Mouse (Mus musculus) heart, embryonic 14.5 days (tissue): ENCODE measurements around the gene Bid. TPM values are rescaled to one million over a fixed set of nuclear protein-coding genes. Genes with fewer than 3 reads are reported as not detected.

ENCODE experiments used
- ATAC-seq: fragments of 200-750 bp; cut with Nextera tagmentation; 2 replicates; pipeline ENCODE4 v1.8.0; 2017; ENCODE audit warnings: low read depth, moderate TSS enrichment; ENCODE audit not compliant: insufficient number of reproducible peaks, insufficient read depth, low FRiP score
- H3K27ac ChIP-seq, 2 experiments: fragments of 200-500 bp in 1 of 2; fragments of 300-500 bp in 1 of 2; sonication (generic) in 1 of 2; replicated peaks in 1 of 2; 2 replicates each; pipeline ENCODE4 v1.5.1; 2012 to 2014; ENCODE audit warnings: low read depth in 2 of 2, low read length in 2 of 2, control low read depth in 1 of 2, mild to moderate bottlenecking in 1 of 2, mixed read lengths in 1 of 2; ENCODE audit not compliant: control insufficient read depth in 1 of 2, insufficient read depth in 1 of 2
- H3K27me3 ChIP-seq: fragments of 300-500 bp; sonication (generic); 2 replicates; pipeline ENCODE4 v1.6.1; 2014; ENCODE audit warnings: mild to moderate bottlenecking, low read length, control low read depth; ENCODE audit not compliant: control insufficient read depth, insufficient read depth
- H3K36me3 ChIP-seq: fragments of 300-500 bp; sonication (generic); 2 replicates; pipeline ENCODE4 v1.6.1; 2014; ENCODE audit warnings: mild to moderate bottlenecking, control low read depth, low read length, mixed read lengths; ENCODE audit not compliant: control insufficient read depth, insufficient read depth
- H3K4me1 ChIP-seq, 2 experiments: fragments of 200-500 bp in 1 of 2; fragments of 300-500 bp in 1 of 2; sonication (generic) in 1 of 2; 2 replicates each; pipeline ENCODE4 v1.6.1; 2012 to 2014; ENCODE audit warnings: low read length in 2 of 2, control low read depth in 1 of 2, mixed read lengths in 1 of 2; ENCODE audit not compliant: control insufficient read depth in 2 of 2, insufficient read depth in 2 of 2
- H3K4me2 ChIP-seq: fragments of 300-500 bp; sonication (generic); 2 replicates; pipeline ENCODE4 v1.6.1; 2014; ENCODE audit warnings: mild to moderate bottlenecking, low read length
- H3K4me3 ChIP-seq, 2 experiments: fragments of 200-500 bp in 1 of 2; fragments of 300-500 bp in 1 of 2; sonication (generic) in 1 of 2; 2 replicates each; pipeline ENCODE4 v1.5.1; 2012 to 2014; ENCODE audit warnings: low read length in 2 of 2, mild to moderate bottlenecking in 2 of 2, control low read depth in 1 of 2, low read depth in 1 of 2, moderate library complexity in 1 of 2; ENCODE audit not compliant: control insufficient read depth in 1 of 2, insufficient read depth in 1 of 2
- H3K9ac ChIP-seq: fragments of 300-500 bp; sonication (generic); 2 replicates; pipeline ENCODE4 v1.6.1; 2014; ENCODE audit warnings: mild to moderate bottlenecking, low read length
- H3K9me3 ChIP-seq: fragments of 300-500 bp; sonication (generic); 2 replicates; pipeline ENCODE4 v1.6.1; 2016; ENCODE audit warnings: low read length, control low read depth; ENCODE audit not compliant: control insufficient read depth
- WGBS: fragments of 180-500 bp; shearing (Covaris S2); extraction: QIAGEN DNeasy Blood & Tissue Kit; methylation state at CpG from one replicate; pipeline ENCODE4 v1.1.7; 2014; 5-methylcytosine and 5-hydroxymethylcytosine counted together
- polyA plus RNA-seq: library from polyadenylated mRNA; unstranded; fragments of >200 nt; fragmentation: Nextera tagmentation; extraction: Ambion mirVana; gene quantifications from 2 replicates; pipeline ENCODE4 v1.2.1, GENCODE M21; 2014

Bid gene
- polyA plus RNA-seq, 1 experiment from 2014 or later, result 8.0 TPM

DNA sequence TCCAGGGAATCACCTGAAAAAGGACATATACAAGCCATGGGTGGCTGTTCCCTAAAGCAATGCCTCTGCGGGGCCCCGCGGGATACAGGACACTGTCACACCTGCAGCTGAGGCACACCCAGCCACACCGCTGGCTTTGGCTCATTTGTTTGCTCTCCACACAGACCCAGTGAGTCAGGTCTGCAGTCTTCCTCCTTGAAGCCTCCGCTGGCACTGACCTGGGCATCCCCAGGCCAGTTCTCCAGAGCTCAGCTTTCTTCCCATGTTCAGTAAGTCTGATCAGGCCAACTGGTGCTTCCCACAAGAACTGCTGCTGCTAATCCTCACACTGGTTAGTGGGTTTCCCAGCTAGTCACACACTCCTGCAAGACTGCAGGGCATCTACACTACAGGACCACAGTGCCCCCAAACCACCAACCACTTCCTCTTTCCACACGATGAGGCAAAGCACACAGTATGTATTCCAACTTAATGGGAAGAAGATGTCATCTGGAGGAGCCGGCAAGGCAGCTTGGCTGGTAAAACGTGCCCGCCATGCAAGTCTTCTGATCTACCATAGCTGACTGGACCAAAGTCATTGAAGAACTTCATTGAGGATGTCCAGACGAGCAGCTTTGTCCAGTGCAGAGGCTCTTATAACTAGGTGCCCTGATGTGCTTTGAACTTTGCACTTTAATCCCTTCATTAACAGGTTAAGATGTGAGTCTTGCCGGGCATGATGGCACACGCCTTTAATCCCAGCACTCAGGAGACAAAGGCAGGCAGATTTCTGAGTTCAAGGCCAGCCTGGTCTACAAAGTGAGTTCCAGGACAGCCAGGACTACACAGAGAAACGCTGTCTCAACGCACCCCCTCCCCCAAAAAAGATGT is 14.6 kb downstream of the Bid start:
- Histone ChIP-seq H3K27me3 (no peaks in the 10 kb centered on the region), H3K27ac (no peak overlapping the region), H3K9me3 (no peaks in the 10 kb centered on the region), H3K4me2 (no peak overlapping the region), H3K36me3 (no peaks in the 10 kb centered on the region), H3K4me1 (no peaks in the 10 kb centered on the region; a peak in 1 of 4 replicates), H3K4me3 (no peak overlapping the region), H3K9ac (no peak overlapping the region)
- 92% methylated on average over 14 of the region's 14 CpGs for WGBS
- no peak for ATAC-seq

DNA sequence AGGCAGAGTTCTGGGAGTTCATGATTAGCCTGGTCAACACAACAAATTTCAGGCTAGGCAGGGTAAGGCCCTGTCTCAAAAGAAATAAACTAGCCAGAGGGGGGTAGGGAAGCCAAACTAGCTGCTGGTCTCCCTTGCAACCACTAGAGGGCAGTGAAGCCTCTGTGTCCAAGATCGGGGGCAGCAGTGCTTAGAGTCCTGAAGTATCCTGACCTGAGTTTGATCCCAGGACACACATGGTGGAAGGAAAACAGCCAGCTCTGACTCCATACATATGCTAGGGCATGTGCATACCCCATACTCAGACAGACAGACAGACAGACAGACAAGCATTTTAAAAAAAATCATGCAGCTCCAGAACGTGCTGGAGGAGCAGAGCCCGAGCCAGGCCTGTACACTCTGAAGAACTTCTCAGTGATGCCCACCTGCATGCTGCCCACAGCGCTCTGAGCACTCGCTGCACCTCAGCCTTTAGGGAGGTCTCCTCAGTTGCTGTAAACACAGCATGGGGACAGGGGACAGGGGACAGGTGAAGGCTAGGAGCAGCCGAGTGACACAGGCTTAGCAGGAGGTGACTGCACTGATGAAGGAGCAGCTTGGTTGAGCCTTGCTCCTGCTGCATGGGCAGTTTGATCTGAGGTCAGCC is 18.3 kb downstream of the Bid start:
- peaks cover 16% of the 10 kb centered on the region for H3K36me3 ChIP-seq
- H3K4me3 ChIP-seq, result no peak overlapping the region
- no peak overlapping the region for H3K9ac ChIP-seq
- no peaks in the 10 kb centered on the region for H3K9me3 ChIP-seq
- peaks cover 1 to 6% of the 10 kb centered on the region in 2 experiments; a peak in 3 of 4 replicates for H3K4me1 ChIP-seq
- no peak overlapping the region for H3K4me2 ChIP-seq
- H3K27me3 ChIP-seq, result no peaks in the 10 kb centered on the region
- ATAC-seq, result peak; percentile 59; the same call in 1 of the 2 replicates
- no peak overlapping the region for H3K27ac ChIP-seq
- WGBS, result 74% methylated on average over 6 of the region's 6 CpGs

DNA sequence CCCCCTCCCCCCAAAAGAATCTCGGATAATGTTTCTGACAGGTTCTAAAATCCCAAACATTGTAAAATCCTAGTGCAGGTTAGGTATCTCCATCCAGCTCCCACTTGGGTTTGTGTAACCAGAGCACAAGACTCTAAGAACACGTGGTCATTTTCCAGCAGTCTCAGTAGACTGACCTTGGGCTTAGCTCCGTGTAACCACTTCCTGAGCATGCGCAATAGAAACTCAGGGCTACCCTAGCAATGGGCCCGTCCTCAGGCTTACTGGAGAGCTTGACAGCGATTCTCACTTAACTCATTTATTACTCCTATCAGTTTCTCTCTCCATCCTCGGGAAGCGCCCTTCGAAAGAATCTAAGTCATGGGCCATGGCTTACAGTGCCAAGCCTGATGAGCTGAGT is 22.1 kb downstream of the Bid start:
- ATAC-seq, result no peak
- Histone ChIP-seq H3K4me2 (no peak overlapping the region), H3K4me3 (no peak overlapping the region), H3K27ac (no peak overlapping the region), H3K27me3 (no peaks in the 10 kb centered on the region), H3K9me3 (no peaks in the 10 kb centered on the region), H3K9ac (no peak overlapping the region), H3K36me3 (peaks cover 43% of the 10 kb centered on the region), H3K4me1 (peaks cover 12 to 17% of the 10 kb centered on the region in 2 experiments)
- WGBS, result 89% methylated on average over 9 of the region's 9 CpGs

DNA sequence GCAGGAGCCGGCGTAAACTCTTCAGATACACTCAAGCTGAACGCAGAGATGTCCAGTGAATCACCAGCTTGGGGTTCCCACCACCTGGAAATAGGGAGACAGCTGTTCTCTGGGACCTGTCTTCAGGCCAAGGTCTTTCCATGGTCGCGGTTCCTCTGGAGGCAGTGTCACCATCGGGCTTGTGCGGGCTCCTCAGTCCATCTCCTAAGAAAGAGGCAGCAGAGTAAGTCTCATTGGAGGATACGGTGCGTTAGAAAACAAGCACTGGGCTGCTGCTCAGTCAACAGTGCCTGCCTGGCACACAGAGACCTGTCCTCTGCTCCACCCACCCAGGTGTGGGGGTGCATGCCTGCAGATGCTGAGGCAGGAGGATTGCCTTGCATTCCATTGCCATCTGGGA is 22.6 kb downstream of the Bid start:
- Histone ChIP-seq H3K27me3 (no peaks in the 10 kb centered on the region), H3K9me3 (no peaks in the 10 kb centered on the region), H3K9ac (no peak overlapping the region), H3K4me2 (no peak overlapping the region), H3K4me3 (no peak overlapping the region), H3K4me1 (peaks cover 12 to 17% of the 10 kb centered on the region in 2 experiments), H3K36me3 (peaks cover 48% of the 10 kb centered on the region), H3K27ac (no peak overlapping the region)
- no peak for ATAC-seq
- 90% methylated on average over 9 of the region's 9 CpGs for WGBS

DNA sequence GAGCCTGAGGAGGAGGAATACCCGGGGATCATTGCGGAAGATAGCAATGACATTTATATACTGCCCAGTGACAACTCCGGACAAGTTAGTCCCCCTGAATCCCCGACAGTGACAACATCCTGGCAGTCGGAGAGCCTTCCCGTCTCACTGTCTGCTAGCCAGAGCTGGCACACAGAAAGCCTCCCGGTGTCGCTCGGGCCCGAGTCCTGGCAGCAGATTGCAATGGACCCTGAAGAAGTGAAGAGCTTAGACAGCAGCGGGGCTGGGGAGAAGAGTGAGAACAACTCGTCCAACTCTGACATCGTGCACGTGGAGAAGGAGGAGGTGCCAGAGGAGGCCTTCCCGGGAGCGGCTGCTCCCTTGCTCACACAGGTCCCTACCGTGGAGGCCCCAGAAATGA is 30.0 kb downstream of the Bid start:
- Histone ChIP-seq H3K27me3 (no peaks in the 10 kb centered on the region), H3K4me1 (peaks cover 6 to 8% of the 10 kb centered on the region in 2 experiments; a peak in 3 of 4 replicates), H3K9ac (no peak overlapping the region), H3K4me3 (no peak overlapping the region), H3K4me2 (no peak overlapping the region), H3K9me3 (no peaks in the 10 kb centered on the region; the same call in 1 of the 2 replicates), H3K36me3 (peaks cover 84% of the 10 kb centered on the region), H3K27ac (no peak overlapping the region)
- 87% methylated on average over 17 of the region's 17 CpGs for WGBS
- ATAC-seq, result no peak

DNA sequence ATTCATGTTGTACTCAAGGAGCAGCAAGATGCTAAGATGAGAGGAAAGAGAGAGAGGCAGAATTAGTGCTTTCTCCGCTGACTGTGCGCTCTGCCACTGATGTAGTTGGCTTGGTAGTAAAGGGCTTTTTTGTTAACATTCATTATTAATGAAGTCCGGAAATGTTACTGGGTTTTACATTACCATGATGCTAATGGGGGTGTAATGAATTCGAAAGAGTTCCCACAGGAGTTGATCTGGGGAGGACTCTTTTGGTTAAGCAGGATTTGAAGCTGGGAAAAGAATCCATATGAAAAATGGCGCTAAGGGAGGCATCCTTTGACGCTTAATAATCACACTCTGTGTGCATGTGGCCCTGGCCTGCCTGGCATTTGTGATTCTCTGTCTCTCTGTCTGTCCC is 32.2 kb downstream of the Bid start:
- no peak overlapping the region for H3K9ac ChIP-seq
- no peak for ATAC-seq
- WGBS, result 98% methylated on average over 6 of the region's 6 CpGs
- H3K9me3 ChIP-seq, result no peaks in the 10 kb centered on the region; the same call in 1 of the 2 replicates
- H3K4me2 ChIP-seq, result no peak overlapping the region
- H3K4me1 ChIP-seq, result peaks cover 0 to 4% of the 10 kb centered on the region in 2 experiments; a peak in 2 of 4 replicates
- peaks cover 80% of the 10 kb centered on the region for H3K36me3 ChIP-seq
- H3K4me3 ChIP-seq, result no peak overlapping the region
- H3K27ac ChIP-seq, result no peak overlapping the region
- H3K27me3 ChIP-seq, result no peaks in the 10 kb centered on the region

DNA sequence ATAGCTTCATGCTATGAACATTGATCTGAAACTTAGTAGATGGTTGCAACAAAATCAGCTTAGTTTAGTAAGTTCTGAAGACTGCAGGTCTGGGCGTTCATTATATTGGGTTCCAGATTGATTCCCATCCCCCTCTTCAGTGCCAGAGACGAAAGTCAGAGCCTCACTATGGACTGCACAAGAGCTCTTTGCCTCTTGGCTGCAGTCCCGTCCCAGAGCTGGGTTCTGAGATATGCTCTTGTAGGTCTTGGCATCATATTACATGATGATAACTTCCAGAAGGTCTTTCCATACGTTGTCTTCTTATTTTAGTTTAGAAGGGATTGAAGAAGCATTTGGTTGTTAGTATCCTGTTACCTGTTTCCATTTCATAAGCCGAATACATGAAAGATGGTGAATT is 37.6 kb downstream of the Bid start:
- no peaks in the 10 kb centered on the region for H3K27me3 ChIP-seq
- peaks cover 56% of the 10 kb centered on the region for H3K36me3 ChIP-seq
- H3K4me1 ChIP-seq, result peaks cover 5 to 22% of the 10 kb centered on the region in 2 experiments
- 35% methylated on average over 5 of the region's 5 CpGs for WGBS
- H3K9me3 ChIP-seq, result no peaks in the 10 kb centered on the region; the same call in 1 of the 2 replicates
- no peak overlapping the region for H3K9ac ChIP-seq
- H3K27ac ChIP-seq, result no peak overlapping the region
- no peak overlapping the region for H3K4me2 ChIP-seq
- no peak overlapping the region for H3K4me3 ChIP-seq
- no peak for ATAC-seq
